Mouse (Mus musculus): ENCODE measurements around the gene Socs3. TPM values are rescaled to one million over a fixed set of nuclear protein-coding genes. Genes with fewer than 3 reads are reported as not detected.
A peak's percentile ranks its signal among the peaks of the same experiment; 100 is the strongest.

Socs3 gene
- polyA plus RNA-seq, 1 experiment from 2014 or later, result 15.7 TPM

DNA sequence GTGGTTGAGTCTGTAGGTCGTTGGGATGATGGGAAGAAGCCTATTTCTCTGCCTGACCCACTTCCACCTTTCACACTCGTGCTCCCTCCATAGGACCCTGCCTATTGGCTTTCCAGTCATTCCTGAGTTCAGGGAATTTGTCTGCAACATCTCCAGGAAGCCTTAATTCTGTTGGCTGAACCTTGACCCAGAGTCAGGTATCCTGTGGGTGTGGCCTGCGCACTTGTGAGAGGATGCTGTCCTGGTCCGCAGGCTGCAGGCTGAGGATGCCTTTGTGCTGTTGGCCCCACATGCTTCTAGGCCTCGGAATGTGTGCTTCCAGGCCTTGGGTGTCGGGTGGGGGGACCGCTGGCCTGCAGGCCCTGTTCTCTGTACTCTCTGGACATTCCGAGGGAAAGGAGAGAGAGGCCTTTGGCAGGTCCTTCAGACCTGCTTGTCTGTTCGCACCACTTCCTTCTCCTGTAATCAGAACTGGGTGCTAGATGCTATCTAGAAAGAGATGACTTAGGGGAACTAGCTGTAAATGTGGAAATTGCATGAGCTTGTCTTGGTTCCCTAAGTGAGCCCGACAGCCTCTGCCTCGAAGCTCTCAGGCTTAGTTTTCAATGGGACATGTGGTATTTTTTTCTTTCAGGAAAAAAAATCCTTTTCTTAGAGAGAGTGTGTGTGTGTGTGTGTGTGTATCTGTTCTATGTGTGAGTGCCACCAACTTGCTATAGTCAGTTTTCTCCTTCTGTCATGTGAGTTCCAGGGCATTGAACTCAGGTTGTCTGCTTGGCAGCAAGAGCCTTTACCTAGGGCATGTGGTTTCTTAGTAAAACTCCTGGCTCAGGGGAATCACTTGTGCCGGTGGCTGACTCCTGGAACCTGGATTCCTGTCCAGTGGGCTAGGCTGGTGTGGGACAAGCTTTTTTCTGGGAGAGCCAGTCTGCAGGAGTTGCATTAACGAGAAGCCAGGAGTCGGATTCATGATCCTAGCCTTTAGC is 23.6 kb upstream of the Socs3 start:
- H3K9me3 ChIP-seq (ENCODE audit: control insufficient read depth), result no peaks in the 10 kb centered on the region
- no peak for TF ChIP-seq CTCF (IDR thresholded peaks at IDR 0.05; ENCODE audit: low read depth)
- 45% methylated on average over 14 of the region's 14 CpGs for WGBS
- no peak for ATAC-seq
- peak overlapping the region; percentile 68 for H3K27ac ChIP-seq (ENCODE audit: low read depth, low read length)
- no peaks in the 10 kb centered on the region for H3K36me3 ChIP-seq (ENCODE audit: control insufficient read depth, insufficient read depth)
- no peaks in the 10 kb centered on the region for H3K27me3 ChIP-seq (replicated peaks; ENCODE audit: control insufficient read depth, insufficient read depth, low read length)
- no peak overlapping the region for H3K4me3 ChIP-seq (ENCODE audit: low read depth, low read length)
- H3K9ac ChIP-seq (ENCODE audit: low read depth, low read length), result 0 out of 2 replicates have a peak overlapping the region, but pooled peaks have one; percentile 22
- H3K4me2 ChIP-seq (replicated peaks; ENCODE audit: low read depth), result no peak overlapping the region
- peaks cover 30% of the 10 kb centered on the region for H3K4me1 ChIP-seq (replicated peaks; ENCODE audit: control insufficient read depth, insufficient read depth, low read length)

DNA sequence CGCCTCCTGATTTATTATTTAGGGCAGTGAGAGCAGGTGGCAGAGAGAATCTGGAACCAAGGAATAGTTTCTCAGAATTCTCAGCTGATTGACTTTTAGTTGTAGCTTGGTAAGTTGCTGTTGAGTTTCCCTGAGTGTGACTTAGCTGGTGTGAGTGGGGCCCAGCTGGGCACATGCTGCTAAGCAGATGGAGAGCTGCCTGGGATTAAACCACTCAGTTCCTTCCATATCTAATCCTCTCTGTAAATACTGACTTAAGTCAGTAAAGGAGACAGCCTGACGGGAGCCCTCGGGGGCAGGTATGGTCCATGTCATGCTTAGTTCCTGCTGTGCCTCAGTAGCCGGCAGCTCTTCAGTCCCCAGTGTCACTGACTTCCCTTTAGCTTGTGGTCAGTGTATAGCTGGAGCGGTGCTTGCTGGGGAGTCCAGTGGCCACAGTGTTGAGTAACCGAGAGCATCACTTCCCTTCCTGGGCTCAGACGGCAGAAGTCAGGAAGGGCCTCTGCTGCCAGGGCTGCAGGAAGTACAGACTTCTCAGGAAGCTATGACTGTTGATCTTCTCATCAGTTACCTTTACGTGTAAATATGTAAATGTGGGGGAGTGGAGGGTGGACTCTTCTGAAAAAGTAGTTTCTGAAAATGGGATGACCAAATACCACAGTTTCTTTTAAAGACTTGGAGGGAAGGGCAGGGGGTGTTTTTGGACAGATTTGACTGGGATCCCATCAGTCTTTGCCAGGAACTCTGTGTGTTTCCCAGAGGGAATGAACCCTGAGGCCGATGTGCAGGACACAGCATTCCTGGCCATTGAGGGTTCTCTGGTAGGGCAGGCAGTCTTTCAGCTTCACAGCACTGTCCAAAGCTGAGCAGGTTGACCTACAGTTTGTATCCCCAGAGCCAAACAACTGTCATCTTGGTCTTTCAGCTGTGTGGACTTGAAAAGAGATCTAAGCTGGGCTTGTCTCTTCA is 21.9 kb upstream of the Socs3 start:
- Histone ChIP-seq H3K27me3 (replicated peaks; ENCODE audit: control insufficient read depth, insufficient read depth, low read length) (no peaks in the 10 kb centered on the region), H3K9me3 (ENCODE audit: control insufficient read depth) (no peaks in the 10 kb centered on the region), H3K4me2 (replicated peaks; ENCODE audit: low read depth) (no peak overlapping the region), H3K4me3 (ENCODE audit: low read depth, low read length) (no peak overlapping the region), H3K36me3 (ENCODE audit: control insufficient read depth, insufficient read depth) (no peaks in the 10 kb centered on the region), H3K27ac (ENCODE audit: low read depth, low read length) (peak overlapping the region; percentile 37; the same call in 1 of the 2 replicates), H3K9ac (ENCODE audit: low read depth, low read length) (no peak overlapping the region), H3K4me1 (replicated peaks; ENCODE audit: control insufficient read depth, insufficient read depth, low read length) (peaks cover 33% of the 10 kb centered on the region)
- TF ChIP-seq CTCF (IDR thresholded peaks at IDR 0.05; ENCODE audit: low read depth), result no peak
- no peak for ATAC-seq
- 45% methylated on average over 9 of the region's 9 CpGs for WGBS

DNA sequence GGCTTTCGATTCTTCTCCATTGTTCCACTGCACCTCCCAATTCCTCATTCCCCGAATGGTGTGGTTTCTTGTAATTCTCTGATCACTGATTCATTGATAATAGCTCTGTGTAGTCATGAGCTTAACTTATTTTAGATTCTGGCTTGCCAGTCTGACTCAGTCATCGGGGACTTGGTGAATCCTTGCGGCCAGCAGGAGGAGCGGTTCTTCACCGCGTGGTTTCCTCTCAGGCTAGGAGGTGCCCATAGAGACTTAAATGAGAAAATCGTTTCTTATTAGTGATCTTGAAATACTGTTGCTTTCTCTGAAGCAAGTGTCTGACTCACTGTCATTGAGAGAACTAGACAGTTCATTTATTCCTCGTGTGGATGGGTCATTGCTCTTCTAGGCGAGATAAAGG is 20.1 kb upstream of the Socs3 start:
- Histone ChIP-seq H3K4me3 (ENCODE audit: low read depth, low read length) (no peak overlapping the region), H3K27ac (ENCODE audit: low read depth, low read length) (peak overlapping the region; percentile 60; the same call in 1 of the 2 replicates), H3K4me1 (replicated peaks; ENCODE audit: control insufficient read depth, insufficient read depth, low read length) (peaks cover 27% of the 10 kb centered on the region), H3K4me2 (replicated peaks; ENCODE audit: low read depth) (no peak overlapping the region), H3K36me3 (ENCODE audit: control insufficient read depth, insufficient read depth) (no peaks in the 10 kb centered on the region), H3K27me3 (replicated peaks; ENCODE audit: control insufficient read depth, insufficient read depth, low read length) (no peaks in the 10 kb centered on the region), H3K9ac (ENCODE audit: low read depth, low read length) (no peak overlapping the region), H3K9me3 (ENCODE audit: control insufficient read depth) (no peaks in the 10 kb centered on the region)
- ATAC-seq, result 0 out of 2 replicates have a peak, but pooled peaks have one; percentile 0
- 46% methylated on average over 10 of the region's 10 CpGs for WGBS
- TF ChIP-seq CTCF (IDR thresholded peaks at IDR 0.05; ENCODE audit: low read depth), result peak; percentile 57

DNA sequence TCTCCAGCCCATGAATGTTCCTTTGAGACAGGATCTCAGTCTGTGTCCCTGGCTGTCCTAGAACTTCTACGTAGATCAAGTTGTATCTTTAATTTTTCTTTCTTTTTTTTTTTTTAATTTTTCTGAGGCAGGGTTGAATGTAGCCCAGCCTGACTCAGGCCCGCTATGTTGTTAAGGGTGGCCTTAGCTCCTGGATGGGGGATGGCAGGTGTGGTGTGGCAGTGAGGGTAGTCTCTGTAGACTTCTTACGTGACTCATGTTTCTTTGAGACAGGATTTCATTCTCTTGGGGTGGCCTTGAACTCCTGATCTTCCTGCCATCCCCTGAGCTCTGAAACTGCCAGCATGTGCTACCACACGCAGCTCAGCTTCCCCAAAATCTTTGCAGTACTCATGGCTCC is 19.4 kb upstream of the Socs3 start:
- 83% methylated on average over 4 of the region's 4 CpGs for WGBS

DNA sequence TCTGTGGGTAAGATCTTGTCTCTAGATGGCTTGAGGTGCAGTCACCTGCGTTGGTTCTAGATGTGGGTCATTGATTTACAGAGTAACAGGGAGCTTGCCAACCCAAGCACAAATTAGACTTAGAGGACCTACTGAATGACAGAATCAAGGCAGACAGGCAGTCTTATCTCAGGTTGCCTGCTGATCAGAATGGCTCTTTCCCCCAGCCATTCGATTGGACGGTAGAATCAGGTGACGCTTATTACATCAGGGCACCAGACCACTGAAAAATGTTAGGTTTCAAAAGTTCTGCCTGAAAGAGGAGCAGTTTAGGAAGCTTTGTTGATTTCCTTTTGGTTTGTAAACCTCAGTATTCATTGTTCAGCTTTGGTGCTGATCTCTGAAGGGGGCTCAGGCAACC is 18.1 kb upstream of the Socs3 start:
- peak overlapping the region; percentile 89 for H3K4me3 ChIP-seq (ENCODE audit: low read depth, low read length)
- peak overlapping the region; percentile 80; the same call in 1 of the 2 replicates for H3K27ac ChIP-seq (ENCODE audit: low read depth, low read length)
- WGBS, result 38% methylated on average over 4 of the region's 4 CpGs

More for the DNA sequence above, 19.4 kb upstream of the Socs3 start:
- ATAC-seq, result no peak
- Histone ChIP-seq H3K4me1 (replicated peaks; ENCODE audit: control insufficient read depth, insufficient read depth, low read length) (peaks cover 20% of the 10 kb centered on the region), H3K4me2 (replicated peaks; ENCODE audit: low read depth) (no peak overlapping the region), H3K36me3 (ENCODE audit: control insufficient read depth, insufficient read depth) (no peaks in the 10 kb centered on the region), H3K27me3 (replicated peaks; ENCODE audit: control insufficient read depth, insufficient read depth, low read length) (no peaks in the 10 kb centered on the region), H3K27ac (ENCODE audit: low read depth, low read length) (peak overlapping the region; percentile 60; the same call in 1 of the 2 replicates), H3K4me3 (ENCODE audit: low read depth, low read length) (no peak overlapping the region), H3K9ac (ENCODE audit: low read depth, low read length) (no peak overlapping the region), H3K9me3 (ENCODE audit: control insufficient read depth) (no peaks in the 10 kb centered on the region)
- no peak for TF ChIP-seq CTCF (IDR thresholded peaks at IDR 0.05; ENCODE audit: low read depth)

More for the DNA sequence above, 18.1 kb upstream of the Socs3 start:
- Histone ChIP-seq H3K9me3 (ENCODE audit: control insufficient read depth) (no peaks in the 10 kb centered on the region), H3K27me3 (replicated peaks; ENCODE audit: control insufficient read depth, insufficient read depth, low read length) (no peaks in the 10 kb centered on the region), H3K36me3 (ENCODE audit: control insufficient read depth, insufficient read depth) (no peaks in the 10 kb centered on the region), H3K9ac (ENCODE audit: low read depth, low read length) (0 out of 2 replicates have a peak overlapping the region, but pooled peaks have one; percentile 93), H3K4me2 (replicated peaks; ENCODE audit: low read depth) (peak overlapping the region; percentile 69), H3K4me1 (replicated peaks; ENCODE audit: control insufficient read depth, insufficient read depth, low read length) (peaks cover 10% of the 10 kb centered on the region; the same call in 1 of the 2 replicates)
- no peak for ATAC-seq
- no peak for TF ChIP-seq CTCF (IDR thresholded peaks at IDR 0.05; ENCODE audit: low read depth)

Measured in intestine, postnatal 0 days (tissue).